Mouse (Mus musculus) thymus, adult 2 months (tissue): ENCODE data around the gene Gm20388. TPM values are rescaled to one million over a fixed set of nuclear protein-coding genes. Genes with fewer than 3 reads are reported as not detected.

Experiments used
- DNase-seq: peaks from one replicate; pipeline ENCODE4 v3.0.0; 2021
- H3K27ac ChIP-seq: fragments of 200-500 bp; 2 replicates; pipeline ENCODE4 v1.5.1; 2012; ENCODE audit warnings: low read length, control low read depth; ENCODE audit not compliant: control insufficient read depth, insufficient read depth
- H3K27me3 ChIP-seq: fragments of 200-500 bp; 2 replicates; pipeline ENCODE4 v1.6.1; 2012; ENCODE audit warnings: mild to moderate bottlenecking, low read length, moderate library complexity, mixed read lengths; ENCODE audit not compliant: control insufficient read depth, insufficient read depth
- H3K36me3 ChIP-seq: fragments of 200-500 bp; 2 replicates; pipeline ENCODE4 v1.6.1; 2012; ENCODE audit warnings: mild to moderate bottlenecking, low read length, moderate library complexity; ENCODE audit not compliant: control insufficient read depth, insufficient read depth
- H3K4me1 ChIP-seq: fragments of 200-500 bp; replicated peaks from 2 replicates; pipeline ENCODE4 v1.6.1; 2012; ENCODE audit warnings: low read length; ENCODE audit not compliant: control insufficient read depth, insufficient read depth
- H3K4me3 ChIP-seq: fragments of 200-500 bp; 2 replicates; pipeline ENCODE4 v1.5.1; 2012; ENCODE audit warnings: mild to moderate bottlenecking, low read length, control low read depth, moderate library complexity; ENCODE audit not compliant: control insufficient read depth, insufficient read depth
- CTCF ChIP-seq: fragments of 200-500 bp; IDR thresholded peaks from 2 replicates; pipeline ENCODE4 v1.5.1; 2012; ENCODE audit warnings: mild to moderate bottlenecking, control low read depth, low read length, moderate library complexity, borderline replicate concordance; ENCODE audit not compliant: control insufficient read depth, poor library complexity, insufficient read depth; ENCODE audit errors: extremely low read depth
- POLR2A ChIP-seq: fragments of 200-500 bp; IDR thresholded peaks from 2 replicates; pipeline ENCODE4 v1.6.1; 2012; ENCODE audit warnings: mild to moderate bottlenecking, low read length, control low read depth, moderate library complexity; ENCODE audit not compliant: control insufficient read depth, poor library complexity, insufficient read depth; ENCODE audit errors: extremely low read depth
- WGBS: fragments of 180-500 bp; shearing (Covaris S2); methylation state at CpG from one replicate; pipeline ENCODE4 v1.1.7; 2018; 5-methylcytosine and 5-hydroxymethylcytosine counted together
- polyA plus RNA-seq: library from polyadenylated mRNA; depleted of rRNA; stranded (reverse); fragments of >200 nt; gene quantifications from 2 replicates; pipeline ENCODE4 v1.2.3, GENCODE M21; 2012

The Gm20388 gene
- polyA plus RNA-seq, 1 experiment = 103 TPM

GRCm38 (mm10) chr8:120382436-120383203 is 472.0 kb downstream of the Gm20388 start:
- no peak for TF ChIP-seq POLR2A
- no peak for TF ChIP-seq CTCF
- DNase-seq = no peak
- Histone ChIP-seq H3K4me3 (no peak overlapping the region), H3K36me3 (no peaks in the 10 kb centered on the region), H3K4me1 (peaks cover 14% of the 10 kb centered on the region), H3K27me3 (no peaks in the 10 kb centered on the region), H3K27ac (no peak overlapping the region)
- 71% methylated on average over 19 of the region's 19 CpGs for WGBS

DNA sequence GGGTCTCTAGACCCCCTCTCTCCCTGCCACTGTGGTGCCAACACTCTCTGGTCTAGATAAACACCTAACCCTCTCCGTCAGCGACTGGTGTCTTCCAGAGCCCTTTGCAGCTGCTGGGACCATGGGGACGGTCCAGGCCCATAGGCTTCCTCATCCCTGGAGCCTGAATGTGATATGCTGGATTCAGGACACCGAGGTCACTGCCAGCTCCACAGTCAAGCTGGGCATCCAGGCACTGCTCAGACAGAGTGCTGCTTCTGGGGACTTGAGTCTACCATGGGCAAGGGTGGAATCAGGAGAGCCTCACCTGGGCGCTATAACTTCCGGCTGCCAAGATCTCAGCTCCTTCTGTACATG is 472.5 kb downstream of the Gm20388 start:
- no peak for DNase-seq
- WGBS = 83% methylated on average over 6 of the region's 6 CpGs
- H3K27ac ChIP-seq = no peak overlapping the region

GRCm38 (mm10) chr8:120383713-120384112 is 473.1 kb downstream of the Gm20388 start:
- Histone ChIP-seq H3K27me3 (no peaks in the 10 kb centered on the region), H3K36me3 (no peaks in the 10 kb centered on the region), H3K4me1 (peaks cover 7% of the 10 kb centered on the region), H3K4me3 (no peak overlapping the region), H3K27ac (no peak overlapping the region)
- WGBS = 36% methylated on average over 6 of the region's 6 CpGs
- TF ChIP-seq CTCF (no peak), POLR2A (no peak)
- no peak for DNase-seq

More for the DNA sequence above, 472.5 kb downstream of the Gm20388 start:
- Histone ChIP-seq H3K4me3 (no peak overlapping the region), H3K4me1 (peaks cover 12% of the 10 kb centered on the region), H3K27me3 (no peaks in the 10 kb centered on the region), H3K36me3 (no peaks in the 10 kb centered on the region)
- no peak for TF ChIP-seq CTCF
- TF ChIP-seq POLR2A = no peak

DNA sequence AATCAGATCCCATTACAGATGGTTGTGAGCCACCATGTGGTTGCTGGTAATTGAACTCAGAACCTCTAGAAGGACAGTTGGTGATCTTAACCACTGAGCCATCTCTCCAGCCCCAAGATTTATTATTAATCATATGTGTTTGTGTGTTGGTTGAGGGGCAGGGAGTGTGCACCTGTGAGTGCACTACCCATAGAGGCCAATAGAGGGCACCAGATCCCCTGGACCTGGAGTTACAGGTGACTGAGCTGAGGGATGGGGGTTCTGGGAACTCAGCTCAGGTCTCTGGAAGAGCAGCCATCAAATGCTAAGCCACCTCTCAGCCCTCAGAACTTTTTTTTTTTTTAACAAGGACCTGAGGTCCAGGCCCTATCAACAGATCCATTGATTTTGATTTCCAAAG is 474.1 kb downstream of the Gm20388 start:
- Histone ChIP-seq H3K4me1 (peaks cover 11% of the 10 kb centered on the region), H3K4me3 (no peak overlapping the region), H3K36me3 (no peaks in the 10 kb centered on the region), H3K27ac (no peak overlapping the region), H3K27me3 (no peaks in the 10 kb centered on the region)
- peak; percentile 43; the same call in 1 of the 2 replicates for TF ChIP-seq CTCF
- TF ChIP-seq POLR2A = no peak
- no peak for DNase-seq

DNA sequence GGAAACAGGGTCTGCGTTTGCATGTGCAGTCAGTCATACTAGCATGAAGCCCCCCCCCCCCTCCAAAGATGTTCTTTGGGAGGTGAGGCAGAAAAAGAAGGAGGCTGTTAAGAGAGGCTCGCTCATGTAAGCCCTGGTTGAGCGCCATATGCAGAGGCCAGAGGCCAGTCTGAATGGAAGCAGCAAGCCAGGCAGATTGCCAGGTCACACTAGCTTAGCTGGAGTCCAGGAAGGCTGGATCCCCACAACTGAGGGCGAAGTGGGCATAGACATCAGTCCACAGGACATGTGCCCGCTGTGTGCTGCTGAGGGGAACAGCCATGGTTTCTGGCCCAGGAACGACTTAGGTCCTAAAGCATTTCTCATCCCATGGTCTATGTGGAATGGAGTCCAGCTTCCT is 477.6 kb downstream of the Gm20388 start:
- Histone ChIP-seq H3K4me3 (no peak overlapping the region), H3K27ac (no peak overlapping the region), H3K4me1 (peaks cover 6% of the 10 kb centered on the region), H3K36me3 (no peaks in the 10 kb centered on the region), H3K27me3 (no peaks in the 10 kb centered on the region)
- no peak for TF ChIP-seq POLR2A
- DNase-seq = no peak
- 97% methylated on average over 6 of the region's 6 CpGs for WGBS

- Histone ChIP-seq H3K27ac (no peak overlapping the region), H3K27me3 (no peaks in the 10 kb centered on the region), H3K4me3 (no peak overlapping the region), H3K4me1 (peaks cover 4% of the 10 kb centered on the region; the same call in 1 of the 2 replicates), H3K36me3 (no peaks in the 10 kb centered on the region)
- no peak for DNase-seq
- WGBS = 84% methylated on average over 7 of the region's 7 CpGs
- TF ChIP-seq CTCF (no peak), POLR2A (no peak)
Observed at GRCm38 (mm10) chr8:120390598-120390997, 480.0 kb downstream of the Gm20388 start.

GRCm38 (mm10) chr8:120391856-120392255 is 481.2 kb downstream of the Gm20388 start:
- TF ChIP-seq CTCF = no peak
- no peak for TF ChIP-seq POLR2A
- WGBS = 97% methylated on average over 21 of the region's 21 CpGs
- Histone ChIP-seq H3K36me3 (no peaks in the 10 kb centered on the region), H3K4me3 (no peak overlapping the region), H3K4me1 (peaks cover 9% of the 10 kb centered on the region; the same call in 1 of the 2 replicates), H3K27ac (no peak overlapping the region), H3K27me3 (no peaks in the 10 kb centered on the region)
- no peak for DNase-seq
